Mouse (Mus musculus) embryonic facial prominence, embryonic 15.5 days (tissue): Measurements from ENCODE around the gene Gm17581. TPM values are rescaled to one million over a fixed set of nuclear protein-coding genes. Genes with fewer than 3 reads are reported as not detected.
"Not testable (repeated sequence)": the region's sequence is repeated elsewhere in the genome, so short reads cannot be mapped to it uniquely, and the experiment has no call there.

Source experiments
- ATAC-seq: fragments of 200-750 bp; cut with Nextera tagmentation; 2 replicates; pipeline ENCODE4 v1.8.0; 2017; ENCODE audit warnings: low read depth, moderate TSS enrichment; ENCODE audit not compliant: insufficient number of reproducible peaks, low FRiP score, low TSS enrichment
- H3K27ac ChIP-seq: fragments of 300-500 bp; sonication (generic); replicated peaks from 2 replicates; pipeline ENCODE4 v1.5.1; 2015; ENCODE audit warnings: mild to moderate bottlenecking, inconsistent platforms
- H3K27me3 ChIP-seq: fragments of 300-500 bp; sonication (generic); 2 replicates; pipeline ENCODE4 v1.6.1; 2015; ENCODE audit warnings: inconsistent platforms
- H3K36me3 ChIP-seq: fragments of 300-500 bp; sonication (generic); 2 replicates; pipeline ENCODE4 v1.6.1; 2015; ENCODE audit warnings: mild to moderate bottlenecking, inconsistent platforms
- H3K4me1 ChIP-seq: fragments of 300-500 bp; sonication (generic); 2 replicates; pipeline ENCODE4 v1.6.1; 2015; ENCODE audit warnings: inconsistent platforms
- H3K4me2 ChIP-seq: fragments of 300-500 bp; sonication (generic); replicated peaks from 2 replicates; pipeline ENCODE4 v1.6.1; 2015; ENCODE audit warnings: mild to moderate bottlenecking, inconsistent platforms
- H3K4me3 ChIP-seq: fragments of 300-500 bp; sonication (generic); replicated peaks from 2 replicates; pipeline ENCODE4 v1.5.1; 2015; ENCODE audit warnings: mild to moderate bottlenecking, inconsistent platforms
- H3K9ac ChIP-seq: fragments of 300-500 bp; sonication (generic); 2 replicates; pipeline ENCODE4 v1.6.1; 2015; ENCODE audit warnings: inconsistent platforms
- H3K9me3 ChIP-seq: fragments of 300-500 bp; sonication (generic); replicated peaks from 2 replicates; pipeline ENCODE4 v1.6.1; 2016; ENCODE audit warnings: inconsistent platforms
- WGBS: fragments of 180-500 bp; shearing (Covaris S2); methylation state at CpG from one replicate; pipeline ENCODE4 v1.1.7; 2015; 5-methylcytosine and 5-hydroxymethylcytosine counted together
- polyA plus RNA-seq: library from polyadenylated mRNA; unstranded; fragments of >200 nt; fragmentation: Nextera tagmentation; extraction: Ambion mirVana; gene quantifications from 2 replicates; pipeline ENCODE4 v1.2.1, GENCODE M21; 2015

Gene Gm17581
- polyA plus RNA-seq, 1 experiment from 2014 or later: not detected

DNA sequence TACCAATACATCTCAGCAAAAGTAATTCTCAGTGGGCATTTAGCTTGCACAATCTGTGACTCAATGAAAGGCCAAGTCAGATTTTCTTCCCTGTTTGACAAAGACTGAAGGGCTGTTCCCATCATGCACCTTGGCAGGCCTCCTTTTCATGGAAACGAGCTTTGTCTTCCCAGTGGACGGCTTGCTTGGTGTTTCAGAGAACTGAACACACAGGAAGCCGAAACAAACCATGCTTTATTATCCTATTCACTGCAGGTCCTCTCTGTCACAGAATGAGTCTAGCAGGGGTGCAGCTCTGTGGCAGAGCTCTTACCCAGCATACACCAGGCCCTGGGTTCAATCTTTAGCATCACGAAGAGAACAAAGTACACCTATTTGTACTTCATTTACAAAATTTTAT, 32.0 kb downstream of the Gm17581 start:
- no peak overlapping the region for H3K4me3 ChIP-seq
- H3K27ac ChIP-seq: no peak overlapping the region
- H3K9ac ChIP-seq: no peak overlapping the region
- 66% methylated on average over 4 of the region's 4 CpGs for WGBS
- H3K4me2 ChIP-seq: no peak overlapping the region
- H3K27me3 ChIP-seq: no peaks in the 10 kb centered on the region
- 0 out of 2 replicates have a peak, but pooled peaks cover 4% of the 10 kb centered on the region for H3K4me1 ChIP-seq
- H3K9me3 ChIP-seq: no peaks in the 10 kb centered on the region
- no peak for ATAC-seq
- peaks cover 46% of the 10 kb centered on the region for H3K36me3 ChIP-seq

DNA sequence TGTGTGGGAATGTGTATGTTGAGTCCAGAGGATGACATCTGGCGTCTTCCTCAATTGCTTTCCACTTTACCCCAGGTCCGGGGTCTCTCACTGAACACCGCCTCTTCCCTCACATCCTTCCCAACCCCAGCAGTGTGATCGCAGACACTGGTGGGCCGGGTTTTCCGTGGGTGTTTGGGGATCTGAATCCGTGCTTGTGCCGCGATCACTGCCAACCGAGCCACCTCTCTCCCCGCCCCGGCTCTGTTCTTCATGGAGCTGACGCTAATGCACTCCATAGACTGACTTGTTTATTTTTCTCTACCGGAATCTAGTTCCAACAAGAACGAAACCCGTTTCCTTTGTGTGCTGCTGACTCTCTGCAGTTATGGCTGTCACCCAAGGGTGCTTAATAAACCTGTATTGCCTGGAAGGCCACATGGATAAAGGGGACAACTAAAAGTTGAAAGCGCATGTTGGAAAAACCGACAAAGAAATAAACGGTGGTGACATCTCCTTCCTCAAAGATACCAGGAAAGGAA, 34.2 kb downstream of the Gm17581 start:
- no peak overlapping the region for H3K9ac ChIP-seq
- no peak overlapping the region for H3K4me2 ChIP-seq
- no peaks in the 10 kb centered on the region for H3K4me1 ChIP-seq
- no peaks in the 10 kb centered on the region for H3K9me3 ChIP-seq
- H3K27ac ChIP-seq: no peak overlapping the region
- H3K27me3 ChIP-seq: no peaks in the 10 kb centered on the region
- ATAC-seq: no peak
- no peak overlapping the region for H3K4me3 ChIP-seq
- peaks cover 33% of the 10 kb centered on the region for H3K36me3 ChIP-seq
- WGBS: 84% methylated on average over 19 of the region's 19 CpGs

DNA sequence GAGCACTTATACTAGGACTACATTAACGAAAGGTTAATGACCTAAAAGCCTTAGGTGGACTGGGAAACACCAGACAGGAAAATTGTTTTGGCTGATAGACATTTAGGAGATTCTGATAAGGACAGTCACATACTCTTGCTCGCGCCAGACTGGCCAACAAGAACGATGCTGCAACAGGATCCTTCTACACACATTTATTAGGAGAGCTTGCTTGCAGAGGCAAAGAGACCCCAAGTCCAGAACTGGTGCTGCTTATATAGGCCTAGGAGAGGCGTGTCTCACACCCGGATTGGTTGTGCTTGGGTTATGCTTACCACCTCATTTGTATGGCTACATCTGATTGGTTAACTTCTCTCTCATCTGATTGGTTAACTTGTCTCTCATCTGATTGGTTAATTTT, 37.2 kb downstream of the Gm17581 start:
- ATAC-seq, H3K9me3 ChIP-seq, H3K4me3 ChIP-seq, H3K27me3 ChIP-seq, H3K9ac ChIP-seq, H3K4me2 ChIP-seq, H3K27ac ChIP-seq, H3K4me1 ChIP-seq: not testable (repeated sequence)
- WGBS: 89% methylated on average over 6 of the region's 6 CpGs
- peaks cover 14% of the 10 kb centered on the region; the same call in 1 of the 2 replicates for H3K36me3 ChIP-seq

DNA sequence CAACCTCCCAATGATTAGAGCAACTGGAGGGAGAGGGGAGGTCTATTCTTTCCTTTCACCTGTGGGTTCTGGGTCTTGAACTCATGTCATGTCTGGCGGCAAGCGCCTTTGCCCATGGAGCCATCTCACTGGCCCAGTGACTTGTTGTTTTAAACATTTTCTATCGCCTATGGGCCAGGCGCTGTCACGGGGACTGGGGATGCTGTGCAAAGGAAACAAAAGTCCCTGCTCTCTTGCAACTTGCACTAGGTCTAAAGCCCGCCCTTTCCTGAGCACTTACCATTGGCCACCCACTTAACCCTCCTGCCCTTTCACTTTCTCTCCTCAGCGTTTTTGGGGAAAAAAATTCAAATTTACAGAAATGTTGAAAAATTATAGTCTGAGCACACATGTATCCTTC, 38.8 kb downstream of the Gm17581 start:
- Histone ChIP-seq H3K27me3 (no peaks in the 10 kb centered on the region), H3K4me1 (no peaks in the 10 kb centered on the region), H3K4me2 (no peak overlapping the region), H3K9me3 (no peaks in the 10 kb centered on the region), H3K36me3 (0 out of 2 replicates have a peak, but pooled peaks cover 3% of the 10 kb centered on the region), H3K9ac (no peak overlapping the region), H3K27ac (no peak overlapping the region), H3K4me3 (no peak overlapping the region)
- WGBS: 75% methylated on average over 7 of the region's 7 CpGs
- no peak for ATAC-seq

DNA sequence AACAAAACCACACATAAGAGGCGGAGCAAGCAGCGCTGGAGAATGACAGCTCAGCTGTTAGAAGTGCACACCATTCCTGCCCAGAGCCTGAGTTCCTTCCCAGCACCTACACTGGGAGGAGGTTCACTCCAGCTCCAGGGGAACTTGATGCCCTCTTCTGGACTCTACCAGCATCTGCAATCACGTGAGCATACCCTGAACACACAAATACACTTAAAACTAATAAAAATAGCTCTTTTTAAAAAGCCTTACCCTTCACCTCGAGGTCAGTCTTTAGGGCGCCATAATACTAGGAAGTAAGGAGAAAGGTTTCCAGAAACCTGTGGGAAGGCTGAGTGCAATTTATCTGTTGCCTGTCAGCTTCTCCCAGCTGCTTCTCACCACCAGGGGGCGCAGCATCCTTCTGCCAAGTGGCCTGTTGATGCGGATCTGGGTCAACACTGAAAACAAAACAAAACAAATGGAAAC, 39.5 kb downstream of the Gm17581 start:
- 14% methylated on average over 7 of the region's 7 CpGs for WGBS

DNA sequence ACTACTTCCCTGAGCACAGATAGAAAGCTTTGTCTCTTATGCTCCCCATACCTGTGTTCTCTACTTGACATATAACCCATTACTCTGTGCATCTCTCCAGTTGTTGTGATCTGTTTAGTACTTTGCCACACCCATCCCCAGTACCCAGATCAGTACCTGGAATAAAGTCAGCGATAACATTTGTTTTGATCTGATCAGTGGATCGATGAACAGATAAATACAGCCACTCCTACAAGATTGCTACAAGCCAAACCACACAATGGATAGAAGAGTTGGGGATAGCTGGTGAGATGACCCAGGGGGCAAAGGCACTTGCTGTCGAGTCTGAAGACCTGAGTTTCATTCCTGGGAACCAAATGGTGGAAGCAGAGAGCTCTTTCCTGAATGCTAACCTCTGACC, 40.4 kb downstream of the Gm17581 start:
- WGBS: 65% methylated on average over 3 of the region's 3 CpGs
- Histone ChIP-seq H3K4me2 (no peak overlapping the region), H3K36me3 (no peaks in the 10 kb centered on the region; the same call in 1 of the 2 replicates), H3K27ac (no peak overlapping the region), H3K9ac (no peak overlapping the region), H3K9me3 (no peaks in the 10 kb centered on the region), H3K4me3 (no peak overlapping the region), H3K27me3 (no peaks in the 10 kb centered on the region), H3K4me1 (peaks cover 10% of the 10 kb centered on the region)
- ATAC-seq: no peak

More for the DNA sequence above, 39.5 kb downstream of the Gm17581 start:
- Histone ChIP-seq H3K27me3 (no peaks in the 10 kb centered on the region), H3K9ac (no peak overlapping the region), H3K4me3 (no peak overlapping the region), H3K4me2 (no peak overlapping the region), H3K27ac (no peak overlapping the region), H3K9me3 (no peaks in the 10 kb centered on the region), H3K4me1 (peaks cover 2% of the 10 kb centered on the region), H3K36me3 (no peaks in the 10 kb centered on the region)
- no peak for ATAC-seq

DNA sequence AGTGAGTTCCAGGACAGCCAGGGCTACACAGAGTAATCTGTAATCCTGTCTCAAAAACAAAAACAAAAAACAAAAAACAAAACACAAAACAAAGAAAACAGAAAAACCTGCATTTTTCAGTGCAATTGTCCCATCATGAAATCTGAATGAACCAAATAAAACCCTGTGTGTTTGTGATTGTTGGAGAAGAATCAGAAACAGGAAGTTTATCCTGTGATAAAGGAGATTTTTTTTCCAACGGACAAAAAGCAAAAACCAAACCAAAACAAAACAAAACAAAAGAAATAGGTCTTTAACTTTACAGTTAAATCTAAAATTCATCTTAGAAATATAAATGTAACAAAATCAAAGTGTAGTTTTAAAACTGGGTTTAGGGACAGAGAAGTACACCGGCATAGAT, 41.1 kb downstream of the Gm17581 start:
- H3K9ac ChIP-seq: no peak overlapping the region
- H3K27me3 ChIP-seq: no peaks in the 10 kb centered on the region
- H3K27ac ChIP-seq: no peak overlapping the region
- ATAC-seq: no peak
- 69% methylated on average over 2 of the region's 2 CpGs for WGBS
- peaks cover 15% of the 10 kb centered on the region for H3K4me1 ChIP-seq
- no peak overlapping the region for H3K4me2 ChIP-seq
- no peaks in the 10 kb centered on the region for H3K9me3 ChIP-seq
- no peaks in the 10 kb centered on the region; the same call in 1 of the 2 replicates for H3K36me3 ChIP-seq
- no peak overlapping the region for H3K4me3 ChIP-seq

DNA sequence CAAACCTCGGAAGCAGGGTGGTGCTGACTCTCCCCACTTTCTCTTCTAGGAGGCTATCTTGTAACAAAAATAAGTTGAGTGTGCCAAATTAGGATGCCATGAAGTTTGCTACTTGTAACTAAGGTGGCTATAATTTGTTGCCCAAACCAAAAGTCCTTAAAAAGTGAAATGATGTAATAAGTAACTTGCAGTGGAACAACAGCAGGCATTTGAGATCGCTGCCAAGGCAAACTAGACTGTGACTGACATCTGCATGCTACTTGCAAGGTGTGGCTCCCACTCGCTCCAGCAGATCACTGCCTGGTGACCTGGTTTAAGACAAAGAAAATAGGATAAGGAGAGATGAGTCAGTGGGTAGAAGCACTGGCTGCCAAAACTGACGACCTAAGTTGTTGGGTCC, 42.5 kb downstream of the Gm17581 start:
- ATAC-seq: no peak
- Histone ChIP-seq H3K36me3 (no peaks in the 10 kb centered on the region; the same call in 1 of the 2 replicates), H3K27me3 (no peaks in the 10 kb centered on the region), H3K4me3 (no peak overlapping the region), H3K4me2 (no peak overlapping the region), H3K9me3 (no peaks in the 10 kb centered on the region), H3K27ac (no peak overlapping the region), H3K4me1 (peaks cover 19% of the 10 kb centered on the region), H3K9ac (no peak overlapping the region)
- 74% methylated on average over 4 of the region's 4 CpGs for WGBS

DNA sequence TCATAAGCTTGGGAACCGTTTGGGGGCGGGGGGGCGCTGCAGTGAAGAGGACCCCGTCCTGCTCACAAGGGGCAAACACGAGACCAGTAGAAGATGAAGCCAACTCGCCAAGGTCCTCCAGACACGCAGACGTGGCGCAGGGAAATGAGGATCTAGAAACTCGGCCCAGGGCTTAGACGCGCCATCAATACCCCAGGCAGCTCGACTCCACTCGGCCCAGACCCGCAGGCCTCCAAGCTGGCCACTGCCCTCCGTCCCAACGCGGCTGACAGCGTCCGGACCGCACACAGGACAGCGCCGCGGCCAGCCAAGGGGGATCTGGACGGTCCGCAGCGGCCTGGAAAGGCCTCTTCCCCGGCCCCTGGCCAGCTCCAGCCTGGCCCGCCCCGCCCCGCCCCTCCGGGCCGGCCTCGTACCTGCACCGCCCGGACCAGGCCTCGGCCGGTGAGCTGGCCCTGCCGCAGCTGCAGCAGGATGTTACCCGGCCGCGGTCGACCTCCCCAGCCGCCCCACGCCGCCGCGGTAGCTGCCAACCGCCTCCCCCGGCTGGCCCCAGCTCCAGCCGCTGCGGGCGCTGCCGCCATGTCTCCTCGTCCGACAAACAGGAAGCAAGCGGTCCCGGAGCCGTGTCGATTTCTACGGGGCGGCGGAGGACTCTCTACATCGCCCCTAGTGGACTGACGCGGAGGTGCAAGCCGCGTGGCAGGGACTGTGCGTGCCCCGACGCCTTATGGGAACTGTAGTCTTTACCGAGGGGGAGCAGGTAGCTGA, 43.8 kb downstream of the Gm17581 start, which contains the start of gene Trpc4ap:
Trpc4ap (minus strand) TSS at position 662 of the 771 bp plus-strand sequence.
- Histone ChIP-seq H3K4me3 (peak within 1 kb of the TSS; percentile 97), H3K4me2 (peak within 1 kb of the TSS; percentile 69), H3K9ac (peak within 1 kb of the TSS; percentile 95), H3K9me3 (no peaks in the 10 kb centered on the region), H3K4me1 (peaks cover 19% of the 10 kb centered on the region), H3K27ac (peak within 1 kb of the TSS; percentile 86), H3K36me3 (no peaks in the 10 kb centered on the region; the same call in none of the 2 replicates), H3K27me3 (no peaks in the 10 kb centered on the region)
- under 1% methylated on average over 69 of the region's 72 CpGs for WGBS
- peak; percentile 94 for ATAC-seq

DNA sequence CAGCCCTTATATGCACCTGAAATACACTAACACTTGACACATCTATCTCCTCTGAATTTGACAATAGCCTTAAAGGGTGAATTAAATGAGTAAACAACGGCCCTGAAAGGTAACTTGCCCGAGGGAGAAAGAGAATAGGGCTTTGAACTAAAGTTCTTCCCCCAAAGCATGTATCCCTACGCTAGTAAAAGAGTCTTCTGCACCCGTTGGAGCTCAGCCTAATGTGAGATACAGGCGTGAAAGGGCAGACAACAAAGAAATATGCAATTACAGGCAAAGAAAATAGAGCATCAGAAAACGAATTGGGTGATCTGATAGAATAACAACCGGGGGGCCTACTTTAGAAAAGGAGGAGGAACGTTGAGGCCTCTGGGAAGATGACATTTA, 44.3 kb downstream of the Gm17581 start:
- Histone ChIP-seq H3K27ac (peak overlapping the region; percentile 86), H3K9me3 (no peaks in the 10 kb centered on the region), H3K36me3 (no peaks in the 10 kb centered on the region; the same call in none of the 2 replicates), H3K4me2 (peak overlapping the region; percentile 69), H3K27me3 (no peaks in the 10 kb centered on the region), H3K9ac (peak overlapping the region; percentile 95), H3K4me1 (peaks cover 19% of the 10 kb centered on the region), H3K4me3 (peak overlapping the region; percentile 97)
- ATAC-seq: no peak
- WGBS: 5% methylated on average over 8 of the region's 8 CpGs

DNA sequence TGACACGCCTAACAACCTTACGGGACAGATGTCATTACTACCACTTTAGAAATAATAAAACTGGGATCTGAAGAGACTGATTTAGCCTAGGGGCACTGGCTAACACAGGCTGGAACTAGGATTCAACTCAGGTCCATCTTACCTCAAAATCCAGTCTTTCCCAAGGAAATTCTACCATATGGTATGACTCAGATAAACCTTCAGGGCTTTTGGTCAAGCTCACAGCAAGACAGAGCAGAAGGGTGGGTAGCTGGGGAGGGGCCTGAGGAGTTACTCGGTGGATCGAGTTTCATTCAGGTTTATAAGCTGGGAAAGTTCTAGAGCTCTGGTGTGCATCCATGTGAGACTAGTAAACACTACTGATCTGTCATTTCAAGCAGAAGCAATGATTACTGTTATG, 46.5 kb downstream of the Gm17581 start:
- Histone ChIP-seq H3K9ac (no peak overlapping the region), H3K27ac (no peak overlapping the region), H3K4me1 (peaks cover 19% of the 10 kb centered on the region), H3K9me3 (no peaks in the 10 kb centered on the region), H3K4me2 (no peak overlapping the region), H3K4me3 (no peak overlapping the region), H3K27me3 (no peaks in the 10 kb centered on the region), H3K36me3 (no peaks in the 10 kb centered on the region; the same call in none of the 2 replicates)
- ATAC-seq: no peak
- WGBS: 68% methylated on average over 4 of the region's 4 CpGs
